Mouse (Mus musculus): ENCODE results near the gene Eif4h.

The Eif4h gene

DNA sequence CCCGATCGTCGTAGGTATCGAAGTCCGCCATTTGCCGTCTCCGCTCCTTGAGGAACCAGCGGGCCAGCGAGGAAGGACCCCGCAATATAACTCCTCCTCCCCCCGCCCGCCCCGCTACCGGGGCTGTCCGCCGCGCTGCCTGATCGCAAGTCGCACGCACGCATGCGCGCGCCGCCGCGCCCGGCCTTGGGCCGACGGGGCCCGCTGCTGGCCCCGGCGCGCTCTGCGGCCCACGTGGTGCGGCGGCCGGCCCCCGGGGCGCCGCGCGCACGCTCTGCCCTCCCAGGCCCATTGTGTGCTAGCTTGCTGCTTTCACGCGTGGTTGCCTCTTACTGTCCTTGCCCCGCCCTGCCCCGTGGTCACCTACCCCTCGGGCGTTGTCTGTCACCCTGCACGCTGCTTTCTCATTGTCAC, at the start of gene Eif4h:
Gene Eif4h (minus strand): TSS at position 222 of the 414 bp plus-strand sequence.
- DNase-seq (ENCODE audit: low spot score), result peak; percentile 97

- DNase-seq (ENCODE audit: low spot score), result peak; percentile 99
Observed at GRCm38 (mm10) chr5:134688718-134689284, 49.5 kb upstream of the Eif4h start.

- DNase-seq (ENCODE audit: low spot score), result peak; percentile 78
Observed at GRCm38 (mm10) chr5:134688086-134688717, 48.9 kb upstream of the Eif4h start, which contains the start of gene Limk1. Gene Limk1 (minus strand): TSS chr5:134688598.

DNA sequence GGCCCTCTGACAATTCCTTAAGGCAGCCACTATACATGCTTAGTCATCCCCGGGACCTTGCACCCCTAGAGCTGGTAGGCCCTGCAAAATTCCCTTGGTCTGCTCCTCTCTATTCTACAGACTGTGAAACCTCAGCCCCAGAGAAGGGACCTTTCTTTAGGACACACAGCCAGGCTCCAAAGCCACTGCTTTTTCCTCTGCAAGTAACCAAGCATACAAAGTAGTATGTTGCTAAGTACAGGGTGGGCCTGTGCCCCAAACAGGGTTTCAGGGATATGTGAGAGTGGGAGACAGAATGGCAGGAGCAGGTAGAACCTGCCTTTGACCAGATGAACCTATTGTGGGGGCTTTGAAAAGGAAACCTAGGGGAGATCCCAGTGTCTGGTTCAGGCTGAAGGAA, 47.9 kb upstream of the Eif4h start:
- no peak for DNase-seq (ENCODE audit: low spot score)

- DNase-seq (ENCODE audit: low spot score), result no peak
Observed at GRCm38 (mm10) chr5:134686541-134686940, 47.3 kb upstream of the Eif4h start.

DNA sequence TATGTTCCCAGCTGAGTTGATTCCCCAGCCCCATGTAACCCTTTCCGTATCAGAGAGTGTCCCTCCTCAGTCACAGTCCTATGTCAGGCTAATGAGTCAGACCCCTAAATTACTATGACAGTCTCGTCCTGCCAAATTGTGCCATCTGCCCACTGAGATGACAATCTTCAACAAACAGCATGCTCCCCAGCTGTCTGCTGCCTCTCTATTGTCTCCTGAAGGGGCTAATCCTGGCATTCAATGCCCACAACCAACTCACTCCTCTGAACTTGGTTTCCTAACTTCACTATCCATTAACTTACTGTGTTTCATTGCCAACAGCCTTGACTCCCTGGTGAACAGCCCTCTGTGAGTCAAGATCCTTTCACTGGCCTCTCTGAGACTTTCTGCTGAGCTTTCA, 45.1 kb upstream of the Eif4h start:
- DNase-seq (ENCODE audit: low spot score), result no peak

DNA sequence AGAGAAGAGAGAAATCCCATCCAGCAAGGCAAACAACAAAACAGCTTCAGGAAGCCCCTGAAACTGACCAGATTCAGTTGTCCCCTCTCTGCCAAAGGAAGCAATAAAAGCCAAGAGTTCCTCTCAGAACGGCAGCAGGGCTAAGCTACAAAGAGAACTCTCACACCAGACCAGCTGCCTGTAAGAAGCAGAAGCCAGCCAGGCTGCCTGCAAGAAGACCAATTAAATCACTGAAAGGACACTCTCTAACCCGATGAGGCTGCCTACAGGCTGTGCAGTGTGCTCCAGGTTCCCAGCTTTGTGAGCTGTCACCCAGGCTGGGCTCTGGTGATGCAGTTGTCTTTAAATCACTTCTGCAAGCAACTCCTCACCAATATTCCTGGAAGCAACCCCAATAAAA, 44.5 kb upstream of the Eif4h start:
- DNase-seq (ENCODE audit: low spot score), result no peak

GRCm38 (mm10) chr5:134680238-134680637, 40.9 kb upstream of the Eif4h start:
- no peak for DNase-seq (ENCODE audit: low spot score)

DNA sequence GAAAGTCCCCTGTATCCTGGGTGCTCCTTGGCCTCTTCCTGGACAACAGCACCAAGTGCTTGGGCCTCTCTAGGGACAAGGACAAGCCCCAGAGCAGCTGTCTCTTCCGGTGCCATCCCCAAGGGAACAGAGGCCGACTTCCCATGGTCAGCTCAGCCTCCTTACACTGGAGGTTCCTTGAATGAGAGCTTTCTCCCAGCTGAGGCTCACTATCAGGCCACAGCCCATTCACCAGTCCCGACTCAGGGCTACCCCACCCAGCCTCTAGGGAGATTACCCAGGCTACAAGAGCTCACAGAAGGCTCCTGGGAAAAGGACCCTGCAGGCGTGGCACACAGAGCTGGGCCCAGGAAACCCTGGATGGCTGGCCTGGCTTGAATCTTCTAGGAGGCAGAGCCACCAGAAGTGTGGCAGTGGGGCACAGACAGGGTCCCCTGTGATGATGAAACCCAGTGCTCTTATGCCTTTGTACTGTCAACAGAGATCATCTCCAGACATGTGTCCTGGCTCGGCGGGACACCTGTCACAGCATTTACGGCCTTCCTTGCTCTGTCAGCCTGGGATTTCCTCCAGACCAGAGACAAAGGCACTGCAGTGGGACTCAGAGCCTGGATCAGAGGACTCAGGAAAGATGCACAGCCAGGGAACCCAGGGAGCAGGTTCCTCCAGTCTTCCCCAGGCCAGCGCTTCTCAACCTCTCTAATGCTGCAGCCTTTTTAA, 39.7 kb upstream of the Eif4h start:
- DNase-seq (ENCODE audit: low spot score), result no peak

DNA sequence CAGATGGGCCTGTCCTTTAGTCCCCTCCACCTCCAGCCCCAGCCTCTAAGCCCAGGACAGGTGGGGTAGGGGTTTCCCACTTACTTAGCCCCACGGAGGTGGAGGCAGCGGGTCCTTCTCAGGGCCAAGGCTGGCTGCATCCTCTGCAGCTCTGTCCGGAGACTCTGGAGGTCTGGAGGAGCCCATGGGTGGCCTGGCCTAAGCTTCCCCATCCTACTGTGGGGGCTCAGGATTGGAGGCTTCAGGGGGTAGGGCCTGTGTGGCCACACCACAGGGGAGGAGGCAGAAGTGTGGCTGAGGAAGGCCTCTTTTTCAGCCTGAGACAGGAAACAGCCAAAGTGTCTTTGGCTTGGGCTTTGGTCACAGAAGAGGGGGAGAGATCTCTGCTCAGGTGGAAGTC, 38.7 kb upstream of the Eif4h start:
- no peak for DNase-seq (ENCODE audit: low spot score)

DNA sequence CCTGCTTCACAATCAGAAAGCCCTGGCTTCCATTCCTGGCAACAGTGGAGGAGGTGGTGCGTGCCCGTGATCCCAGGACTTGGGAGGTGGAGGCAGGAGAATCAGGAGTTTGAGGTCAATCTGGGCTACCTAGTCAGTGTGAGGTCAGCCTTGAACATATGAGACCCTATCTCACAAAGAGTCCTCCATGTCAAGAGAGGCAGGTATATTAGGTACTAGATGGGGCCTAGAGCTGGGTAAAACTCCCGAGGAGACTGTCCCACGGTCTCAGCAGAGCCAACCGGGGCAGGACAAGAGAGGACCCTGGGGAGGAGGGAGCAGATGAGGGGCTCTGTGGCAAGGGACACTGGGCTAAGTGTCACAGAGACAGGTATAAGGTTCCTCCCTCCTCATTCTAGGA, 38.2 kb upstream of the Eif4h start:
- DNase-seq (ENCODE audit: low spot score), result no peak

DNA sequence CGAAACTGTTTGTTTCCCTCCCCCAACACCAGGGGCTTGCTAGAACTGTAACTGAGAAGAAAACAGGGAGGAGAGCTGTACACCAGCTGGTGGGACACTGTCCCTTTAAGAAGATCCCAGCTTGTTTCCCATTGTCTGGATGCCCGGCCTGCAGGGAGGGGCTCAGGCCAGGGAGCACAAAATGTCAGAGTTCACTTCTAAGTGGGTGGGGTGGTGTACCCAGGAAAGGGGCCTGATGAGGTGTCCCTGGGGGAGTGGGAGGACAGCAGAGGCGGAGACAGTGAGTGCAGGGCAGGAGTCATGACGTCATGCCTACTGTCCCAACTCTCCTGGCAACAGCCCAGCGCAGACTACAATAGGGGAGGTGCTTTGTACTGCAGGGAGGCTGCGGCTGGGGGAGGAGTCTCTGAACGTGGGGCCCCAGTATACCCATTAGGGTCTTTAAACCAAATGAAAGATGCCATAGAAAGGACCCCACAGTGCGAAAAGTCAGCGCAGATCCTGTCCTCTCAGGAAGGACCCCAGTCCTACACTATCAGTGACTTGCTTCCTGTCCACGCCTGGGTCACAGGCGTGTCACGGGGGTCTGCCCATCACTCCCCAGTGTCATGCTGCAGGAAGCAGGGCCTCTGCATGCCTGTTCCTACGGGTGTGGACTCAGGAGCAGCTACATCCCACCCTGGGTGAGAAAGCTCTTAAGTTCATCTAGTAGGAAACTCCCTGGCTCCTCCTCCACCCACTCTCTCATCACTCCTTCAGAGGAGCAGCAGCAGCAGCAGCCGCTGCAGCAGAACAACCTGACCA, 36.9 kb upstream of the Eif4h start:
- peak; percentile 73 for DNase-seq (ENCODE audit: low spot score)

DNA sequence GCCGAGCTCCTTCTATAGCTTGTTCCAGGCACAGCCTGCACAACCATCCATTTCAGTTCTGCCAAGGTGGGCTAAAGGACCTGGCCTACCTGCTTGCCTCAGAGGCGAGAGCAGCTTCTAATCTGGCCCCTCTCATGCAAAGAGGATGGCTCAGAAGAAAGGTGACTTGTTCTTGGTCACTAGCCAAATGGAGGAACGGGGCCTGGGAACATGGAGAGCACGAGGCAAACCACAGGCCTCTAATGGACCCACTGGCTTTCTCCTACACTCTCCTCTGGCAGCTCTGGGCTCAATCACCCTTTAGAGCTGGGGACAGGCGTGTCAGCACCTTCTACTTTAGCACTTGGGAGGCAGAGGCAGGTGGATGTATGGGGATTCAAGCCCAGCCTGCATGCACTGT, 35.7 kb upstream of the Eif4h start:
- DNase-seq (ENCODE audit: low spot score), result no peak

DNA sequence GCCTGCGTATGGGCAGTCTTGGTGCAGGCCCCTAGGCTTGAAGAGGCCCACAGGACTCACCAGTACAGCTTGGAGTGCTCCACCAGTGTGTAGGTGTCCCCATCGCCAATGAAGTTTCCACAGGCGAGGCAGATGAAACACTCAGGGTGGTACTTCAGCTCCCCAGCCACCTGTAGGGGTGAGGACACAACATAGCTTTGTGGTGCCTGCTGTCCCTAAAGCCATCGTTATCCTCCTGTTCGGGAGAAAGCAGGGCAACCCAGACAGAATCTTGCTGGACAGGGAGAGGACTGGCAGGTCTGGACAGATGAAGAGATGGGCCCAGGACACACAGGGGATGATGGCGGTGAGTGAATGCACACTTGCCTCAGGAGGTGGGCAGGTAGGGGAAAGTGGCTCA, 33.3 kb upstream of the Eif4h start:
- no peak for DNase-seq (ENCODE audit: low spot score)

GRCm38 (mm10) chr5:134672198-134672516, 32.9 kb upstream of the Eif4h start:
- no peak for DNase-seq (ENCODE audit: low spot score)

- DNase-seq (ENCODE audit: low spot score), result no peak
Observed at GRCm38 (mm10) chr5:134671335-134672197, 32.3 kb upstream of the Eif4h start.

DNA sequence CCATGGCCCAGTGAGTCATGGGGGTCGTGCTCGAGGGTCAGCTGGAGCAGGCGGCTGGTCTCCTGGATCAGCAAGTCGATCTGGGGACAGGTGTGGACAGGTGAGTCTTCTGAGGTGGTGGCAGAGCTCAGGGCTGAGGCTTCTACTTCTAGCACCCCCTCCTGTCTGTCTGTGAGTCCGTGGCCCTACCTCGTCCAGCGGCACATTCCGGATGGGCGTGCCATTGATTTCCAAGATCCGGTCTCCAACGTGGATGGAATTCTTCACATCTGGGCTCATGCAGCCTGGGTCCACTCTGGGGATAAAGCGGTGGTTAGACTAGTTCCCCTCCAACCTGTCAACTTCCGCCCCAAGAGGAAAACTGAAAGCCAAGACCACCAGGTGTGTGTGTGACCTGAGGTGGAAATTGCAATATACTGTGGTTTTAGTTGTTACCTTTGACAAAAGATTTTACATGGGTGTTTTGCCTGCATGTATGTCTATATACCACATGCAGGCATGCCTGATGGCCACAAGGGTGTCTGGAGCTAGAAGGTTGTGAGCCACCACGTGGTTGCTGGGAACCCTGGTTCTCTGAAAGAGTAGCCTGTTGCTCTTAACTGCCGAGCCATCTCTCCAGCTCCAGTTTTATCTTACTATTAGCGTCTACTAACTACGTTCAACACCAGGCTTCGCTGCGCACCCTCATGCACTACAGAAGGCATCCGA, 29.9 kb upstream of the Eif4h start:
- DNase-seq (ENCODE audit: low spot score), result no peak

DNA sequence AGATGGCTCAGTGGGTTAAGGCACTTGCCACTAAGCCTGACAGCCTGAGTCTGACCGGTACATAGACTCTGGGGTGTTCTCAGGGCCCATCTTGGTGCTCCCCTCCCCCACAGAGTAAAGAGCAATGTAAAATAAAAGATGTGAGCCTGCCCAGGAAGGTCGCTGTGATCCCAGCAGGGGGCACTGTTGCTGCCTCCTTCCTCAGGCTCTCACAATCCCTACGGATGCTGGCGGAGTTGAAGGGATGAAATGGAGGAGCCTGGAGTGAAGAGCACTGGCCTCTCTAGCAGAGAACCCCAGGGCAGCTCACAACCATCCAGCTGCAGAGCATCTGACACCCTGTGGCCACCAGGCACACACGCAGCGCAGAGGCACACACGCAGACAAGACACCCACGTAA, 29.2 kb upstream of the Eif4h start:
- no peak for DNase-seq (ENCODE audit: low spot score)

DNA sequence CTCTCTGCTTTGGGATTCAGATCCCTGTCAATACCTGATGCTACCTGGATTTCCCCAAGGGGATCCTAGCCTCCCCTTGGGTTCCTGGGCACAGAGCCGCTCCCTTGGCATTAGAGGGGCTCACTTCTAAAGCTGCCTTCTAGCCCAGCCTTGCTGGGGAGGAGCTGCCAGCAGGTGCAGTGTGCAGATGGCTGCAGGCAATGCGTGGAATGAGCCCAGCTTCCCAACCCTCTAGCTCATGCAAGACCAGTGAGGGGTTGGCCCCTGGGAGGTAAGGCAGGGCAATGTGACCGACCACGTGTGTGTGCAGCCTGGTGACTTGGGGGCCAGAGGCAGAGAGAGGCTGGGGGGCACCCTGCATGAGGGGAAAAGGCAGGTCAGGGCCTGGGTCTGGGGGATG, 17.4 kb upstream of the Eif4h start:
- DNase-seq (ENCODE audit: low spot score), result no peak

- DNase-seq (ENCODE audit: low spot score), result no peak
Observed at GRCm38 (mm10) chr5:134652015-134652414, 12.7 kb upstream of the Eif4h start.

- peak; percentile 53 for DNase-seq (ENCODE audit: low spot score)
Observed at GRCm38 (mm10) chr5:134650926-134651325, 11.6 kb upstream of the Eif4h start.

All from testis, postnatal 14 days (tissue).